Mouse (Mus musculus) intestine, embryonic 16.5 days (tissue): ENCODE results near the gene Erg28. TPM values are rescaled to one million over a fixed set of nuclear protein-coding genes. Genes with fewer than 3 reads are reported as not detected.

Source experiments
- ATAC-seq: fragments of 200-750 bp; cut with Nextera tagmentation; 2 replicates; pipeline ENCODE4 v1.8.0; 2017; ENCODE audit warnings: moderate TSS enrichment, moderate library complexity
- H3K27ac ChIP-seq: fragments of 300-500 bp; sonication (generic); 2 replicates; pipeline ENCODE4 v1.5.1; 2014; ENCODE audit warnings: mild to moderate bottlenecking, low read length
- H3K27me3 ChIP-seq: fragments of 300-500 bp; sonication (generic); replicated peaks from 2 replicates; pipeline ENCODE4 v1.6.1; 2014; ENCODE audit warnings: low read length, control low read depth, mixed read lengths; ENCODE audit not compliant: control insufficient read depth, insufficient read depth
- H3K36me3 ChIP-seq: fragments of 300-500 bp; sonication (generic); 2 replicates; pipeline ENCODE4 v1.6.1; 2014; ENCODE audit warnings: low read length, control low read depth; ENCODE audit not compliant: control insufficient read depth, insufficient read depth
- H3K4me1 ChIP-seq: fragments of 300-500 bp; sonication (generic); 2 replicates; pipeline ENCODE4 v1.6.1; 2014; ENCODE audit warnings: low read length, control low read depth, mixed read lengths; ENCODE audit not compliant: control insufficient read depth, insufficient read depth
- H3K4me2 ChIP-seq: fragments of 300-500 bp; sonication (generic); 2 replicates; pipeline ENCODE4 v1.6.1; 2014; ENCODE audit warnings: low read depth, low read length, control low read depth
- H3K4me3 ChIP-seq: fragments of 300-500 bp; sonication (generic); 2 replicates; pipeline ENCODE4 v1.5.1; 2014; ENCODE audit warnings: mild to moderate bottlenecking, low read length
- H3K9ac ChIP-seq: fragments of 300-500 bp; sonication (generic); 2 replicates; pipeline ENCODE4 v1.6.1; 2014; ENCODE audit warnings: low read depth, low read length
- H3K9me3 ChIP-seq: fragments of 300-500 bp; sonication (generic); 2 replicates; pipeline ENCODE4 v1.6.1; 2016; ENCODE audit warnings: low read length, control low read depth; ENCODE audit not compliant: control insufficient read depth
- WGBS: fragments of 180-500 bp; shearing (Covaris S2); extraction: QIAGEN DNeasy Blood & Tissue Kit; methylation state at CpG from one replicate; pipeline ENCODE4 v1.1.7; 2014; 5-methylcytosine and 5-hydroxymethylcytosine counted together
- polyA plus RNA-seq: library from polyadenylated mRNA; unstranded; fragments of >200 nt; fragmentation: Nextera tagmentation; extraction: Ambion mirVana; gene quantifications from 2 replicates; pipeline ENCODE4 v1.2.1, GENCODE M21; 2015

The Erg28 gene
- polyA plus RNA-seq, 1 experiment from 2014 or later, result 163 TPM

DNA sequence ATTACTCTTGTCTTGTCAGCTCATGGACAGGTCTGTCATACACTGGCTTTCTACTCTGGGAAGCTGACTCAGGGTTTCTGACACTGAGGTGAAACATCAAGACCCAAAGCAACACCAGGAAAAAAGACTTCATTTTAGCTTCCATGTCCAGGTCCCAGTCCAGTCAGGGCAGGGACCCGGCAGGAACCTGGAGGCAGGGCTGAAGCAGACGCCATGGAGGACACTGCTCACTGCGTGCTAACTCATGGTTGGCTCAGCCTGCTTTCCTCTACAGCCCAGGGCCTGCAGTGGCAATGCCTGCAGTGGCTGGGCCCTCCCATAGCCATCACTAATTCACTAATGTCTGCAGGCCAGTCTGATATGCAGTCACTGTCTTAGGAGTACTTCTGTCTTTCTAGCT, 4.5 kb upstream of the Erg28 start:
- peaks cover 2% of the 10 kb centered on the region for H3K4me1 ChIP-seq
- no peak overlapping the region for H3K27ac ChIP-seq
- no peaks in the 10 kb centered on the region for H3K9me3 ChIP-seq
- no peaks in the 10 kb centered on the region for H3K36me3 ChIP-seq
- 94% methylated on average over 3 of the region's 3 CpGs for WGBS
- no peak overlapping the region for H3K4me3 ChIP-seq
- H3K4me2 ChIP-seq, result no peak overlapping the region
- ATAC-seq, result no peak
- no peaks in the 10 kb centered on the region for H3K27me3 ChIP-seq
- H3K9ac ChIP-seq, result no peak overlapping the region

DNA sequence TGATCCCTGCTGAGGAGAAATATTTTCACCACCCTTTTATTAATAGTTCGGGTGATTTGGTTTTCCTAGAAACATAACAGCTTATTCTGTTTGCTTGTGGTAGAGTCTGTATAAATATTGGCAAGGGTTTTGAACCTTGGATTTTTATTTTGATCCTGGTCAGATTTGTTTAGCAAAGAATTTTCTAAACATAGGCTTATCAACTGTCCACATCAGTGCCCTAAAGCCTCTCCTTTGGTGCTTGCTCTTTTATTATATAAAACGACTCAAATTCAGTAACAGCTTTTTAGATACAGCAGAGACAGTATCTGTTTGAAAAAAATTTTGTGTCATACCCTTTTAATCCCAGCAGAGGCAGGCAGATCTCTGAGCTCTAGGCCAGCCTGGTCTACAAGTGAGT, 1.5 kb upstream of the Erg28 start:
- Histone ChIP-seq H3K4me1 (peaks cover 12% of the 10 kb centered on the region), H3K9ac (no peak overlapping the region), H3K36me3 (peaks cover 2% of the 10 kb centered on the region; the same call in 1 of the 2 replicates), H3K9me3 (no peaks in the 10 kb centered on the region), H3K27me3 (no peaks in the 10 kb centered on the region), H3K27ac (no peak overlapping the region), H3K4me3 (no peak overlapping the region), H3K4me2 (no peak overlapping the region)
- no peak for ATAC-seq
- WGBS, result 72% methylated on average over 2 of the region's 2 CpGs

DNA sequence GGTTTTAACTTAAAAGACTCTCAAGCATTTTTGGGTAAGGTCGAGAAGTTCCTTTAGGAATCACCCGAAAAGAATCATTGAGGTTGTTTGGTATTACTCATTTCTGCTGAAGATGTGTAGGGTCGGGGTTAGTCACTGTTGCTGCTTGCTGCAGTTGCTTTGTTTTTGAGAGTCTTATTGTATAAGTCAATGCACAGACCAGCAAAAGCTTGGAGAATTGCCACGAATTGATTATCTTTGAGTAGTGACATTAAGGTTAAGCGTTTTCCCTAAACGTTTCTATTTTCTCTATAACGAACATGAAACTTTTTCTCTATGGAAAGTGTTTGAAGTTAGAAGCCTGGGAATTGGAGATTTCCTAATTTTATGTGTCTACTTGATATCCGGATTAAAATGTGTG, 1.0 kb upstream of the Erg28 start:
- peaks cover 12% of the 10 kb centered on the region for H3K4me1 ChIP-seq
- H3K9ac ChIP-seq, result peak overlapping the region; percentile 72
- H3K27me3 ChIP-seq, result no peaks in the 10 kb centered on the region
- H3K4me2 ChIP-seq, result peak overlapping the region; percentile 75
- peak overlapping the region; percentile 86 for H3K4me3 ChIP-seq
- no peak for ATAC-seq
- WGBS, result 9% methylated on average over 8 of the region's 8 CpGs
- H3K9me3 ChIP-seq, result no peaks in the 10 kb centered on the region
- peaks cover 2% of the 10 kb centered on the region; the same call in 1 of the 2 replicates for H3K36me3 ChIP-seq
- peak overlapping the region; percentile 99 for H3K27ac ChIP-seq

DNA sequence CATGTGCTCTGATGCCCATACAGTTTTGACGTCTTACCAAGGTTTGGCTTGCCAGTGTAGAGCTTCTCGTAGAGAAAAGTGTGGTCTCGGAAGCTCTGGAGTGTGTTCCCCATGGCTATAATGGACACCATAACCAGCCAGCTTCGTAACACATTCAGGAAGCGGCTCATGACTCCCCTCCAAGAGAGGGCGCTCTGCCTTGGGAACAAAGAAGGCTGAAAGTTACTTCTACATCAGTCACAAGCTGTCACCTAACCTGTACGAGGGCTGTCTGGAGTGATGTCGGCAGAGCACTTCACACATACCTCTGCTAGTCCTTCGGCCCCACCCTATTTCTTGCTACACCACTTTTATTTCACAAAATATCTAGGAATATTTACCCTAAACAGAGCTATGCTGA, 2.3 kb downstream of the Erg28 start:
- ATAC-seq, result no peak
- H3K36me3 ChIP-seq, result peaks cover 2% of the 10 kb centered on the region; the same call in 1 of the 2 replicates
- no peak overlapping the region for H3K27ac ChIP-seq
- no peak overlapping the region for H3K4me3 ChIP-seq
- H3K9me3 ChIP-seq, result no peaks in the 10 kb centered on the region
- no peak overlapping the region for H3K4me2 ChIP-seq
- no peaks in the 10 kb centered on the region for H3K27me3 ChIP-seq
- peaks cover 18% of the 10 kb centered on the region for H3K4me1 ChIP-seq
- 78% methylated on average over 9 of the region's 9 CpGs for WGBS
- no peak overlapping the region for H3K9ac ChIP-seq

DNA sequence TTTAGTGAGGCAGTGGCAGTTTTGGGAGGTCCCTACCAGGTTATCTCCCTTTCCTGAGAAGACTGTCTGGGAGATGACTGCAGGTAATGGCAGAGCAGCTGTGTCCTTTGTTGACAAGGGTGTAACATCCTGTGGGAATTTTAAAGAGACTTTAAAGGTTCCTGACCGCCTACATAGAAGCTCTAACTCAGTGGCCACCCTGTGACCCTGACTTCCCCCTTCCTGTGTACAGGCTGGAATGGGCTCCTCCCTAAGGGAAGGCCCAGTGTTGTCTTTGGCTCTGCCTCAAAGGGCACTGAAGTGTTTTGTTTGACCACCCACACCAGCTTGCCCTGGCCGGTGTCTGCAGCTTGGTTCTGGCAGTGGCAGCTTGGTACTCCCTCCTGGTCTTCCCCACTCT, 10.8 kb downstream of the Erg28 start:
- Histone ChIP-seq H3K27me3 (no peaks in the 10 kb centered on the region), H3K9ac (no peak overlapping the region), H3K4me2 (no peak overlapping the region), H3K4me3 (no peak overlapping the region), H3K4me1 (peaks cover 9% of the 10 kb centered on the region), H3K27ac (no peak overlapping the region), H3K9me3 (no peaks in the 10 kb centered on the region), H3K36me3 (peaks cover 4% of the 10 kb centered on the region; the same call in 1 of the 2 replicates)
- no peak for ATAC-seq
- 60% methylated on average over 2 of the region's 2 CpGs for WGBS

DNA sequence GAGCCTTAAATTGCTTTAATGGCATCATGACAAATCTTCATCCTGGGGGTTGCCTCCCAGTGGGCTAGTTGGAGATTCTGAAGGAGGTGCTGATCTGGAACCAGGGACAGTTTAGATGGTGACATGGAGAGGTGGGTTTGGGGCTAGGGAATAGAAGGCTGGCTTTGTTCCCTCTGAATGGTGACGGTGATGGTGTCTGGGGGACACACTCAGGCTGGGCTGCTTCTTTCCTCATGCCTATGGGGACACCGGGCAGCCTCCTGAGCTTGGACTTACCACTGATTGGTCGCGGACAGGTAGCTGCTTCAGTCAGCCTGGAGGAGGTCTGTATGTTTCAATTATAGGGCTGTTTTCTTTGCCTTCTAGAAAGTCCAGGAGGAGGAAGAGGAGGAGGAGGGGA, 12.7 kb downstream of the Erg28 start:
- no peak overlapping the region for H3K4me2 ChIP-seq
- H3K9me3 ChIP-seq, result no peaks in the 10 kb centered on the region
- no peaks in the 10 kb centered on the region for H3K27me3 ChIP-seq
- WGBS, result 90% methylated on average over 4 of the region's 4 CpGs
- peaks cover 8% of the 10 kb centered on the region; the same call in 1 of the 2 replicates for H3K4me1 ChIP-seq
- peaks cover 4% of the 10 kb centered on the region; the same call in 1 of the 2 replicates for H3K36me3 ChIP-seq
- H3K27ac ChIP-seq, result no peak overlapping the region
- no peak for ATAC-seq
- H3K4me3 ChIP-seq, result no peak overlapping the region
- no peak overlapping the region for H3K9ac ChIP-seq

DNA sequence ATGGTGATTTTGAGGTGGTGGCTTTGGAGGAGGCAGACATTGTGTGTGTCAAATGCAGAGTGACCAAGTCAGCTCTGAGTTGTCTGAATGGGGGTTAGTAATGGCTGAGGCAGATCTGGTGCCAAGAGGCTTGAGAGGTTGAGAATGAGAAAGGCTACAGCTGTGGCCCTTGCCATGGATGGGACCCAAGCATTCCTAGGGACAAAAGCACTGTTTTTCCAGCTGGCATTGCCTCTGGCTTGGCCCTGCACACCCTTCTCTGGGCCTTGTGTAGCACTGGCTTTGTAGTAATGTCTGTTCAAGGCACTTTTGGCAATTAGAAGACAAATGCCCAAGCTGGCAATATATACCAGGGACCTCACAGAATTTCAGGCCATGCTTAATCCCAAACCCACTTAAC, 13.4 kb downstream of the Erg28 start:
- peaks cover 4% of the 10 kb centered on the region; the same call in 1 of the 2 replicates for H3K36me3 ChIP-seq
- no peaks in the 10 kb centered on the region for H3K27me3 ChIP-seq
- peaks cover 8% of the 10 kb centered on the region; the same call in 1 of the 2 replicates for H3K4me1 ChIP-seq
- H3K9ac ChIP-seq, result no peak overlapping the region
- H3K4me3 ChIP-seq, result no peak overlapping the region
- H3K27ac ChIP-seq, result no peak overlapping the region
- H3K9me3 ChIP-seq, result no peaks in the 10 kb centered on the region
- no peak for ATAC-seq
- no peak overlapping the region for H3K4me2 ChIP-seq

DNA sequence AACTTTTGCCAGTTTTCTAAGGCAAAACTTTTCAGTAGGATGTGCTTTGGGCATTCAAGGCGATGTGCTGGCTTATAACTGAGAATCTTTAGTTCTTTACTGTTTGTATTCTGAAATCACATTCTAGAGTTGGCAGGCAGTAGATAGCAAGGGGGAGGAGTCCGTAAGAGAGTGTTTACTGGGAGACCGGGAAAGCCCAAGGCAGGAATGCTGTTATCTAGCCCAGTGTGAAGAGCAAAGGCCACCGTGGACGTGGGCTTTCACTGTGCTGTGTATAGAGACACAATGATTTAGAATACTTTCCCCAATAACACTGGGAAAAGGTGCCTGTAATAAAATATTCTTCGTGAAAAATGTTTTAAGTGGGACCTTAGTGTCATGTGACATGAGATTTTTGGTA, 14.6 kb downstream of the Erg28 start:
- H3K4me2 ChIP-seq, result no peak overlapping the region
- H3K4me1 ChIP-seq, result peaks cover 8% of the 10 kb centered on the region; the same call in 1 of the 2 replicates
- H3K27ac ChIP-seq, result no peak overlapping the region
- H3K9me3 ChIP-seq, result no peaks in the 10 kb centered on the region
- 22% methylated on average over 6 of the region's 6 CpGs for WGBS
- peak; percentile 89 for ATAC-seq
- no peaks in the 10 kb centered on the region for H3K27me3 ChIP-seq
- H3K9ac ChIP-seq, result no peak overlapping the region
- peaks cover 4% of the 10 kb centered on the region; the same call in 1 of the 2 replicates for H3K36me3 ChIP-seq
- H3K4me3 ChIP-seq, result no peak overlapping the region

DNA sequence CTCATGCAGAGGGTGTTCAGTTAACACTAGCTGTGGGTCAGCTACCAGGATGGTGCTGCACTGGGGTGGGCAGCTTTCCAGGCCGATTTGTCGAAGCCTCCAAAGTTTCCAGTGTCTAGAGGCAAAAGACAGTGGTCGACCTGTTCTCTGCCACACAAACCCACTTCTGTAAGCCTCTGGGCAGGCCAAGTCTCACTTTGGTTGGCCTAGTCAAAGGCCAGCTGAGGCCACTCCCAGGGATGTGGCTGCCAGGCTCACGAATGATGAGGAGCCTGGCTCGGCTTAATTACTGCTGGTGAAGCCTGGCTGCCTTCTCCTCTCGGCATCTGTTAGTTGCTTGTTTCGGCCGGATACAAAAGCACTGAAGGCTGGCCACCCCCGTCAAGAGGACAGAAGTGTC, 24.3 kb downstream of the Erg28 start:
- 55% methylated on average over 9 of the region's 9 CpGs for WGBS
- Histone ChIP-seq H3K27me3 (no peaks in the 10 kb centered on the region), H3K9me3 (no peaks in the 10 kb centered on the region), H3K9ac (no peak overlapping the region), H3K4me1 (no peaks in the 10 kb centered on the region), H3K36me3 (no peaks in the 10 kb centered on the region), H3K4me3 (no peak overlapping the region), H3K27ac (no peak overlapping the region), H3K4me2 (no peak overlapping the region)
- ATAC-seq, result no peak

DNA sequence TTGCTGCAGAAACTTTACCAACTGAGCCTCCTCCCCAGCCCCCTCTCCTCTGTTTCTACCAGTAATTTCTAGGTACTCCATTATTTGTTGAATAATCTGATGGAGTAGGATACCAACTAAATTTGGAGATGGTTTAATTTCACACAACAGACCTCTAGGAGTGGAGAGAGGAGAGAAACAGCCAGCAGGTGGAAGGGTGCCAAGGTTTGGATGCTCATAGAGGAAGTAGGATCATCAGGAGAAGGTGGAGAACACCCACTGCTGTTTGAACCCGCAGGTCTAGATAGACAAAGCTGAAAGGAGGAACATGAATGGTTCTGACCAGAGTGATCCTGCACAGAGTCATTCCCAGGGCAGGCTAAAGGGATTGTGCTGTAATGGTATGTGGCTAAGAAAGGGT, 28.8 kb downstream of the Erg28 start:
- no peak overlapping the region for H3K9ac ChIP-seq
- H3K9me3 ChIP-seq, result no peaks in the 10 kb centered on the region
- no peak overlapping the region for H3K4me3 ChIP-seq
- H3K27me3 ChIP-seq, result no peaks in the 10 kb centered on the region
- H3K4me1 ChIP-seq, result no peaks in the 10 kb centered on the region
- H3K36me3 ChIP-seq, result no peaks in the 10 kb centered on the region
- no peak overlapping the region for H3K27ac ChIP-seq
- WGBS, result 65% methylated on average over 1 of the region's 1 CpGs
- ATAC-seq, result no peak
- H3K4me2 ChIP-seq, result no peak overlapping the region
